Mouse (Mus musculus): ENCODE results near the gene Mamstr.

Gene Mamstr

DNA sequence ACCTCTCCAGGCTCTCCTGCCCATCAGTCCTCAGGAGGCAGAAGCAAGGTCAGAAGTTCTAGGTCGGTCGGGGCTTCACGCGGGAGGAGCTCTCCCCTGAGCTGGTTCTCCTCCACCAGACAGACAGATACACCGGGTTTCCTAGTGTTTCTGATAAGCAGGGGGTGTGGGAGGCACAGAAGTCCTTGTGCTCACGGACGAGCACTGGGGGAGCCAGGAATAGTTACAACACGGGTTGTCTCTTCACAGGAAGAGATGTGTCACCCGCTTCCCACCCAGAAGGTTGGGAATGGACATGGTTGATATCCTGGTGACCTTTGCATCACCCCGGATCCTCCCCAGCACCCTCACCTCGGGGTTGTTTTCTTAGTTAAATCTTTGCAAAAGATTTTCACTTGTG, 50.0 kb downstream of the Mamstr start:
- DNase-seq (ENCODE audit: extremely low read depth, low read depth, low spot score) = no peak

GRCm38 (mm10) chr7:45692364-45692763, 52.6 kb downstream of the Mamstr start:
- no peak for DNase-seq (ENCODE audit: extremely low read depth, low read depth, low spot score)

DNA sequence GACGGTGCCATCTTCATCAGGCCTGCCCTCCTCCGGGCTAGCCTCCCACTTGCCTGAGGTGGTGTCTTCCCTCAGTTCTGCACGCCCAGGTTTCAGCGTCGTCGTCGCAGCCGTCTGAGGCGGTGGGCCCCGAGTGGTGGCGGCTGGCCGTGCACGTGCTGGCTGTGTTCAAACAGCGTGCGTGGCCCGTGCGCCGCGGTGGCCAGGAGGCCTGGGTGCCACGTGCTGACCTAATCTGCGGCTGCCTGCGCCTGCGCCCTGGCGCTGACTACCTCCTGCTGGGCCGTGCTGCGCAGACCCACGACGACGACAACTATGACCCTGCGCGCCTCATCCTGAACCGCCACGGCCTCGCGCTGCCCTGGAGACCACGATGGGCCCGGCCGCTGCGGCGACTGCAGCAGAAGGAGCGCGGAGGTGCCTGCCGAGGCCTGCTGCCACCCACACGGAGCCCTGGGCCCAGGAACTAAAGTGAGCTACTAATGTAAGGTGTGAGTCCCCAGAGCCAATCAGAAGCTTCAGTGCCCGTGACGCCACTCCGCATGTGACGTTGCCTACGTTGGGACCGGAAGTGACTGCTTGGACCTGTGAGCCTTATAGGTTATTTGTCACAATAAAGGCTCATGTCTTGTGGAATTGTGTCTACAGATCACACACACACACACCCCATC, 54.3 kb downstream of the Mamstr start, which contains the start of gene Sec1:
TSS of gene Sec1 (minus strand) at position 482 of the 671 bp plus-strand sequence.
- no peak for DNase-seq (ENCODE audit: extremely low read depth, low read depth, low spot score)

DNA sequence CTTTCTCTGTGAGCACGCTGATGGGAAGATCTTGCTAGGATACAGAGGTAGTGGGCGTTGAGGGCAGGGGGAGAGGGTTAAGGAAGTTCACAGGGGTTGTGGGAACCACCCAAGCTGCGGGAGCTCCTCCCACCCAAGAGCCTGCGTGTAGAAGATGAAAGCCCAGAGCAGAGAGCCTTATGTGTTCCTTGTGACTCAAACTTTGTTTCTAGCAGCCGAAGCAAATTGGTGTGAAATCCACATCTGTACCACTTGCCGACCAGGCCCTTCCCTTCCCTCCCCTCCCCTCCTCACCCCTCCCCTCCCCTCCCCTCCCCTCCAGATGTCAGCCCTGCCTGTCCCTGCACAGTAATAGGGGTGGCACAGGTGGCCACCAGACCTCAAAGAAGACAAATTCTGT, 55.3 kb downstream of the Mamstr start:
- DNase-seq (ENCODE audit: extremely low read depth, low read depth, low spot score) = no peak
